Mouse (Mus musculus) liver, postnatal 0 days (tissue): ENCODE data around the gene Eif4h.

ENCODE experiments used
- CTCF ChIP-seq: sonication (generic); IDR thresholded peaks from 2 replicates; pipeline ENCODE4 v1.5.1; 2016; ENCODE audit warnings: antibody characterized with exemption, low read depth
- EP300 ChIP-seq: IDR thresholded peaks from 2 replicates; pipeline ENCODE4 v1.6.1; 2016; ENCODE audit warnings: antibody characterized with exemption, low read depth, mild to moderate bottlenecking

GRCm38 (mm10) chr5:134622069-134622468 is 17.2 kb downstream of the Eif4h start:
- TF ChIP-seq CTCF: no peak
- no peak for TF ChIP-seq EP300
